Comparison of ENCODE assay signal across 23 mouse cellular contexts in genomic region chr1:87525041-87525440, GRCm38 (mm10). TPM values are rescaled to one million over a fixed set of nuclear protein-coding genes. Genes with fewer than 3 reads are reported as not detected.
"Had no signal": no experiment of that assay in that cellular context is flagged by ENCODE, and none has a peak within 500 bp of the region (broad histone marks: within the 10 kb centered on the region; RNA-seq: fewer than 3 reads in every experiment).

No protein-coding gene starts in this region.

- H3K4me3 ChIP-seq: lung, embryonic 15.5 days; megakaryocyte, embryonic 14.5 days; midbrain, embryonic 13.5 days; midbrain, embryonic 15.5 days; neural tube, embryonic 12.5 days had no signal

- H3K27me3 ChIP-seq: lung, embryonic 15.5 days; midbrain, embryonic 13.5 days; midbrain, embryonic 15.5 days; neural tube, embryonic 12.5 days had no signal

- ATAC-seq: liver, postnatal 0 days; lung, postnatal 0 days; midbrain, embryonic 13.5 days; midbrain, embryonic 15.5 days had no signal

- H3K9me3 ChIP-seq: lung, embryonic 15.5 days; megakaryocyte, embryonic 14.5 days; midbrain, embryonic 13.5 days; midbrain, embryonic 15.5 days; neural tube, embryonic 12.5 days had no signal

- H3K9ac ChIP-seq: liver, postnatal 0 days; lung, embryonic 15.5 days; midbrain, embryonic 13.5 days; midbrain, embryonic 15.5 days; neural tube, embryonic 12.5 days had no signal

- DNase-seq: liver, postnatal 0 days; lung, adult 2 months; lung, postnatal 14 days; lung, postnatal 36 days; right cerebral cortex, postnatal 14 days; spleen, adult 18-20 months; thymus, adult 18-20 months; thymus, postnatal 14 days; thymus, postnatal 36 days had no signal

- H3K4me2 ChIP-seq: lung, embryonic 15.5 days; midbrain, embryonic 11.5 days; midbrain, embryonic 13.5 days; midbrain, embryonic 15.5 days; neural tube, embryonic 12.5 days had no signal

- H3K27ac ChIP-seq: lung, embryonic 15.5 days; macrophage; midbrain, embryonic 13.5 days; midbrain, embryonic 15.5 days; neural tube, embryonic 12.5 days had no signal

- H3K4me1 ChIP-seq: lung, embryonic 15.5 days; megakaryocyte, embryonic 14.5 days; midbrain, embryonic 13.5 days; neural tube, embryonic 12.5 days had no signal

- H3K36me3 ChIP-seq: lung, embryonic 15.5 days; midbrain, embryonic 13.5 days; midbrain, embryonic 15.5 days; neural tube, embryonic 12.5 days had no signal

RNA-seq across cellular contexts. Expression of gene Neu2, which starts 15.4 kb away (rescaled TPM):
- total RNA-seq: megakaryocyte progenitor cell, adult 5-6 weeks; monocyte, adult 5-6 weeks; neutrophil, adult 5-6 weeks had no signal
- polyA plus RNA-seq: macrophage; midbrain, embryonic 11.5 days; midbrain, embryonic 13.5 days; neural tube, embryonic 12.5 days had no signal

RNA-seq across cellular contexts. Expression of gene Ngef, which starts 48.6 kb away (rescaled TPM):
- total RNA-seq: megakaryocyte progenitor cell, adult 5-6 weeks; monocyte, adult 5-6 weeks; neutrophil, adult 5-6 weeks had no signal
- polyA plus RNA-seq: macrophage had no signal

RNA-seq across cellular contexts. Expression of gene Snorc, which starts 55.0 kb away (rescaled TPM):
- total RNA-seq: megakaryocyte progenitor cell, adult 5-6 weeks; midbrain, postnatal 0 days; monocyte, adult 5-6 weeks; neutrophil, adult 5-6 weeks had no signal
- polyA plus RNA-seq: lung, embryonic 15.5 days; lung, postnatal 0 days; macrophage; midbrain, embryonic 11.5 days; midbrain, embryonic 13.5 days; neural tube, embryonic 12.5 days; small intestine, adult 2 months; stomach, embryonic 16.5 days had no signal
